Mouse (Mus musculus) kidney, adult 9 months (tissue): ENCODE data around the gene Pa2g4.

Experiments
- DNase-seq: peaks from one replicate; pipeline ENCODE4 v3.0.0; 2022

Pa2g4 gene

GRCm38 (mm10) chr10:128535206-128535605, 30.6 kb downstream of the Pa2g4 start:
- no peak for DNase-seq

- DNase-seq, result no peak
These were observed 39.1 kb downstream of the Pa2g4 start for GRCm38 (mm10) chr10:128526366-128527356.

- peak; percentile 98 for DNase-seq
These were observed 40.0 kb downstream of the Pa2g4 start, which contains the start of gene Esyt1 for GRCm38 (mm10) chr10:128525671-128526308. TSS of gene Esyt1 (minus strand) at chr10:128525871.

- peak; percentile 35 for DNase-seq
These were observed 40.8 kb downstream of the Pa2g4 start for GRCm38 (mm10) chr10:128524732-128525662.

DNA sequence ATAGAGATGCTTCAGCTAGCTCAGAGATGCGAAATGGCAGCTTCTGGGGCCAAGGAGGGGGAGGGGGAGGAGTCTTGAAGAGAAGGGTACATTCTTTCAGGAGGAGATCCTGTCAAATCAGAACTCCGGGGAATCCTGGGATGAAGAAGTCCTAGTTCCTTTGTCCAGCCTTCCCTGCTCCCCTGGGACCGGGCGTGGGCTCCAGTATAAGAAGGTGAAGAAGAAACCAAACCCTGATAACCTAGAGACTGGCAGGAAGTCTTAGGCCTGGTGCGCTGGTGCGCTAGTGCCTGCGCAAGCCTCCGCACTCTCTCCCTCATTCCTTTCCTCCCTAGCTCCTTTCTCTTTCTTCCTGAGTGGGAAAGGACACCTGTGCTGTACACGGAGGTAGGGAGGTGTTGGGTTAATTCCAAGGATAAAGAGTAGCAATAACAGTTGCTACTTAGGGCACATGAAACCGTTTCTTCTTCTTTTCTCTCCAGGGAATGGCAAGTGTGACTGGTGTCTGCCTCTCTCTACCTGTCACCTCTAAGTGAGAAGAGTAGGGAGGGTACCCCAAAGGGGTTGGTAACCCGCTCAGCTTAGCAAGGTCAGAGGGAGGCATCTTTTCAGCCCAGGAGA, 41.6 kb downstream of the Pa2g4 start:
- no peak for DNase-seq

- DNase-seq, result no peak
These were observed 43.4 kb downstream of the Pa2g4 start for GRCm38 (mm10) chr10:128522351-128522750.

- DNase-seq, result no peak
These were observed 45.2 kb downstream of the Pa2g4 start for GRCm38 (mm10) chr10:128520591-128520990.

GRCm38 (mm10) chr10:128518833-128519232, 47.0 kb downstream of the Pa2g4 start:
- DNase-seq, result peak; percentile 62

GRCm38 (mm10) chr10:128516677-128517076, 49.1 kb downstream of the Pa2g4 start:
- DNase-seq, result no peak

- no peak for DNase-seq
These were observed 49.8 kb downstream of the Pa2g4 start for GRCm38 (mm10) chr10:128516029-128516428.

- DNase-seq, result no peak
These were observed 50.7 kb downstream of the Pa2g4 start for GRCm38 (mm10) chr10:128515044-128515443.

GRCm38 (mm10) chr10:128511761-128512160, 54.0 kb downstream of the Pa2g4 start:
- no peak for DNase-seq

- DNase-seq, result no peak
These were observed 54.6 kb downstream of the Pa2g4 start for GRCm38 (mm10) chr10:128511189-128511588.

- no peak for DNase-seq
These were observed 55.5 kb downstream of the Pa2g4 start for GRCm38 (mm10) chr10:128510301-128510700.

GRCm38 (mm10) chr10:128509831-128510230, 56.0 kb downstream of the Pa2g4 start:
- no peak for DNase-seq

DNA sequence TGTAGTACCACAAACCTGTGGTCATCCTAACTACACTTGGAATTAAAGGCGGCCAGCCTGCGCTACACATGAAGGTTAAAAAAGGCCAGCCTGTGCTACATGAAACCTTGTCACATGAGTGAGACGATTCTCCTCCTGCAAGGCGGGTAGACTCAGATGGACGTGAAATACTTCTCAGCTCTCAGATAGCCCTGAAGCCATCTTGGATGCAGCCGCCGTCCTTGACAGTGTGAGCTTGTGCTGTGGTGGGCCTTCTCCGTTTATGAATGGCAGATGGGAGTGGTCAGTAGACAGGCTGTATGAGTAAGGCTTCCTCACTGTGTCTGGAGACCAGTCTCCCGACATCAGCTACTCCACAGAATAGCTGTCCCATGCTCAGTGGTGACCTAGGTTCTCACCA, 56.6 kb downstream of the Pa2g4 start:
- no peak for DNase-seq

DNA sequence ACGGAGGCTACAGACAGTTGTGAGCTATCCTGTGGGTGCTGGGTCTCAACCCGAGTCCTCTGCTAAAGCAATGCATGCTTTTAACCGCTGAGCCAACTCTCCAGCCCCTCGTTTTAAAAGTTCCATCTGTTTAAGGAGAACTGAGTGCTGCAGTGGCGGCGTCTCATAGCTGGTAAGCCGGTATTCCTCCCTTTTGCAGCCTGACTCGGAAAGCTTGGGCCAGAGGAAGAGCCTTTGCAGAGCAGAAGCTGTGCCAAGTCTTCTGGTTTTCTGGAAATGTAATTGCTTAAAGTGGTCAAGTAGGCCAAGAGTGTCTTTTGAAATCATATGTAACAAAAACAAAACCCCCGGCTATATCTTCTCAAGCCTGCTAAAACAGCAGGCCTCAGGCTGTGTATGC, 57.5 kb downstream of the Pa2g4 start:
- DNase-seq, result no peak
